Mouse (Mus musculus) kidney, adult 2 months (tissue): Measurements from ENCODE around the gene Il15ra.

ENCODE experiments used
- CTCF ChIP-seq: fragments of 200-500 bp; conservative IDR thresholded peaks from 2 replicates; pipeline ENCODE4 v1.5.1; 2011; ENCODE audit warnings: low read depth, mild to moderate bottlenecking, control low read depth, low read length, moderate library complexity, mixed read lengths; ENCODE audit not compliant: insufficient read depth, insufficient read length
- POLR2A ChIP-seq: fragments of 200-500 bp; IDR thresholded peaks from one replicate; pipeline ENCODE4 v1.6.1; 2011; ENCODE audit warnings: low read depth, low read length, control low read depth

GRCm38 (mm10) chr2:11776415-11776814 is 71.3 kb downstream of the Il15ra start:
- TF ChIP-seq CTCF (no peak), POLR2A (no peak)
